Mouse (Mus musculus): Measurements from ENCODE around the gene Map2k1. TPM values are rescaled to one million over a fixed set of nuclear protein-coding genes. Genes with fewer than 3 reads are reported as not detected.

Map2k1 gene
- polyA plus RNA-seq, 1 experiment: 265 TPM

DNA sequence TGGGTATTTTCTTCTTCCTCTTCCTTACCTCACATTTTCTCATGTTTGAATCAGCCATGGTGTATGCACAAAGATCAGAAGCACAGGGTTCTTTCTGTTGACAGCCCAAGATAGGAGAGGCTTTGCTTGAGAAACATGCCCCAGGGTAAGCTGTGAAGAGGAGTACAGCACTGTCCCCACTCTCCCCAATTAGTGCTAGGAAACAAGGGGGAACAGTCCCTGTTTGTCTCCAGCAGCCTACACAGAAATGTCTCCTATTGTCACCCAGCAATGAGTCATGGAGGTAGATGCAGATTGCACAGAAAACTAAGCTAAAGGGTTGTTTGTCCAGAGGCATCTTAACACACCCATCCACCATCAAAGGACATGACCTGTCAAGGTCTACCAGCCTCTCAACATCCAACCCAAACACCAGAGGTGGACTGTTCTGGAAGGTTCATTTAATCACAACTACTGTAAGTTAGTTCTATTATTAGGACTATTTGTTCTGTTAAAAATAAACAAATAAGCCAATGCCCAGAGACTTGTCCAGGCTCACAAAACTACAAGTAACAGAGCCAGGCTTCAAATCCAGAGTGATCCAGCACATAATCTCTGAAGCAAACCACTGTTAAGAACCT lies 3.2 kb downstream of the Map2k1 start:
- no peak for DNase-seq (ENCODE audit: extremely low spot score in 1 of 2, low spot score in 1 of 2)

DNA sequence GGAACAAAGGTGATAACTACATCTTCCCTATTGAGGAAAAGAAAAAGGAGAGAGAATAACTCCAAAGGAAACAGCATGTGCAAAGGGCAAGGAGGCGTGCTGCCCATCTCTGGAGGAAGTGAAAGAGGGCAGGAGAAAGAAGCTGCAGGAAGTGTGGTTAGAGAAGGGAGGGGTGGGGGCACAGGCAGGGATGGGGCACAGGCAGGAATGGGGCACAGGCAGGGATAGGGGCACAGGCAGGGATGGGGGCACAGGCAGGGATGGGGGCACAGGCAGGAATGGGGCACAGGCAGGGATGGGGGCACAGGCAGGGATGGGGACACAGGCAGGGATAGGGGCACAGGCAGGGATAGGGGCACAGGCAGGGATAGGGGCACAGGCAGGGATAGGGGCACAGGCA lies 4.1 kb downstream of the Map2k1 start:
- no peak for DNase-seq (ENCODE audit: extremely low spot score in 1 of 2, low spot score in 1 of 2)

DNA sequence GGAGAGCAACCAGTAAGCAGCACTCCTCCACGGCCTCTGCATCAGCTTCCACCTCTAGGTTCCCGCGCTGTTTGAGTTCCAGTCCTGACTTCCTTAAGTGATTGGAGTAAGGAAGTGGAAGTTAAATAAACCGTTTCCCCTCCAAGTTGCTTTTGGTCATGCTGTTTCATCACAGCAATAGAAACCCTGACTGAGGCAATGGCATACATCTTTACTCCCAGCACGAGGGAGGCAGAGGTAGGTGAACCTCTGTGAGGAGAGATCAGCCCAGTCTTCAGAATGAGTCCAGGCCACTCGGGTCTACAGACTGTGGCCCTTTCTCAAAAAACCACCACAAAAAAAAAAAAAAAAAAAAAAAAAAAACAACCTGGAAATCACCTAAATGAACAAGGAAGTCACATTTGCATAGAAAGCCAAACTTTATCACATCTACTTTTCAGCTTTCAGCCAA lies 11.0 kb downstream of the Map2k1 start:
- DNase-seq (ENCODE audit: extremely low spot score in 1 of 2, low spot score in 1 of 2): no peak

DNA sequence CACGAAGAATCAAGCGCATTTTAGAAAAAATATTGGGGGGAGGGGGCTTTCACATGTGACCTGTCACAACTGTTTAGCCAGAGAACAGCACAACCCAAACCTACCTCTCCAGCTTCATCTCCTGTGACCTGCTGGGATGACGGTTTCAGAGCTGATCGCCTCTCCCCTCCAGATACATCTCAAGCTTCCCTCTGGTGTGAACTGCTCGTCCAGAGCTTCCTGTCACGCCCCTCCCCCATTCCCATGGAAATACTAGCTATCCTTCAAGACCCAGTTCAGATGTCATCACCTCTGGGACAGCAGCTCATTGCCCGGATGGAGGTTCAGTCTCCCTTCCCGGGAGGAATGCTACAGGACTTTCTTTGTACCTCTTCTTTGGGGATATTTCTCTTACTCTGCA lies 12.8 kb downstream of the Map2k1 start:
- no peak for DNase-seq (ENCODE audit: extremely low spot score in 1 of 2, low spot score in 1 of 2)

DNA sequence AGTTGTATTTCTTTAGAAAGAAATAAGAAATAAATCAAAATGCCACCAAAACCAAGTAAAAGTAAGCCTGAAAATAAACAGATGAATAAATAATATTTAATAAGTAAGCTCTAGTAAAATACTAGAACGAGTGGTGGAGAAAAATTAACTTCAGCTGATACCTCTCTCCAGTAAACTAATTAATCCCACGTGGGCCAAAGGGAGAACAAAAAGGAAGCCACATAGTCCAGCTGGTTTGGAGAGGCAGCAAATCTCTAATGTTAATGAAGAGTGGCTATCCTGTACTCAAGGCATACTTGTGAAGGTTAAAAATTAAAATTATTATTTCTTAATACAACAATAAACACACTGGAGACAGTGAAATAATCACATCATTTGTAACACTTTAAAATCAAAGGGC lies 13.3 kb downstream of the Map2k1 start:
- DNase-seq (ENCODE audit: extremely low spot score in 1 of 2, low spot score in 1 of 2): no peak

DNA sequence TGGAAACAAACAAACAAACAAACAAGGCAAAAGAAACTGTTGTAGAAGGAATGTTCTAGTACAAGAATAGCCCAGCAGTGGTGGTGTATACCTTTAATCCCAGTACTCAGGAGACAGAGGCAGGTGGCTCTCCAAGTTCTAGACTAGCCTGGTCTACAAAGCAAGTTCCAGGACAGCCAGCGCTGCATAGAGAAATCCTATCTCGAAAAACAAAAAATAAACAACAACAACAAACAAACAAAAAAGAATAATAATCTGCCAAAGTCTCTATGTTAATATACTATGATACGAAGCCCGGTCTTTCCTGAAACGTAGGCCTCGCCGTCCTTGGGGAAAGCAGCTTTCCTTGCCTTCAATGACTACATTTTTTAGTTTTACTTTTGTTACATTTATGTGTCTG lies 17.4 kb downstream of the Map2k1 start:
- no peak for DNase-seq (ENCODE audit: extremely low spot score in 1 of 2, low spot score in 1 of 2)

DNA sequence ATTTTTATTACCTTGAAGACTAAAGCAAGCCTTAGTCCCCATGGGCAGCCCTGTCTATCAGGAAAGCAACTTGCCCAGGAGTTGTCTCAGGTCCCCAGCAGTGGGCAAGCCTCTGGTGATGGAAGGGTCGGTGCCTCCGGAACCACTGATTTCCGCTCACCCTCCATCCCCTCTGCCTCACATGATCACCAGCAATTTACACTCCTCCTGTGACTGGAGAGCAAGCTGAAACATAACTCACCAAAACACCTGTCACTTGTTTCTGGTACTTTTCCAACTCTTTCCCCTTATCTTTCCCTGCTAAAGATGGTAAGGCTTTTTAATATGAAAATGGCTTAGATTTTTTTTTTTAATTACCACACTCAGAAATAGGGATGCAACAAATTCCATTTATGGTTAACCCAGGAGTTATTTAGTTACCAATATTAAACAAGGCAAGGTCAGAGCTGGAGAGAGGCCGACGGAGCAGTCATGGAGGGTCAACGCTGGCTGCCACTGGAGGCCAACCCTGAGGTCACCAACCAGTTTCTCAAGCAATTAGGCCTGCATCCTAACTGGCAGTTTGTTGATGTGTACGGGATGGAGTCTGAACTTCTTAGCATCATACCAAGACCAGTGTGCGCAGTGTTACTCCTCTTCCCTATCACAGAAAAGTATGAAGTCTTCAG lies 18.5 kb downstream of the Map2k1 start, which contains the start of gene Uchl4:
Gene Uchl4 (plus strand): TSS at position 434 of the 668 bp plus-strand sequence.
- DNase-seq (ENCODE audit: extremely low spot score in 1 of 2, low spot score in 1 of 2): no peak

DNA sequence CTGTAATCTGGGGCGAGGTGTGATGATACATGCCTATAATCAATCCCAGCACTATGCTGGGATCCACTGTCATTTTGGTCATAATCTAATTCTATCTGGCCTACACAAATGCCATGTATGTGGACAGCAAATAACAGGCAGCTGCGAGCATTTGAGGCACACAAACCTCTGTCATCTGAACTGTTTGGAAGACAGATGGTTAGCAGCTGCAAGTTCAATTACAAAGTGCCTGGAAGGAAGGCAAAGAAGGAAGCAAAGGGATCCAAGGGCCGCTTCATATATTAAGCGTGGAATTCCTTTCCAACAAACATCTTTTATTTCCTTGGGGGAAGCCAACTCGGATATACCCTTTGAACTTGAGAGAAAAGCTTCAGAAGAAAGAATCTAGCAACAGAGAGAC lies 19.8 kb downstream of the Map2k1 start:
- DNase-seq (ENCODE audit: extremely low spot score in 1 of 2, low spot score in 1 of 2): no peak

DNA sequence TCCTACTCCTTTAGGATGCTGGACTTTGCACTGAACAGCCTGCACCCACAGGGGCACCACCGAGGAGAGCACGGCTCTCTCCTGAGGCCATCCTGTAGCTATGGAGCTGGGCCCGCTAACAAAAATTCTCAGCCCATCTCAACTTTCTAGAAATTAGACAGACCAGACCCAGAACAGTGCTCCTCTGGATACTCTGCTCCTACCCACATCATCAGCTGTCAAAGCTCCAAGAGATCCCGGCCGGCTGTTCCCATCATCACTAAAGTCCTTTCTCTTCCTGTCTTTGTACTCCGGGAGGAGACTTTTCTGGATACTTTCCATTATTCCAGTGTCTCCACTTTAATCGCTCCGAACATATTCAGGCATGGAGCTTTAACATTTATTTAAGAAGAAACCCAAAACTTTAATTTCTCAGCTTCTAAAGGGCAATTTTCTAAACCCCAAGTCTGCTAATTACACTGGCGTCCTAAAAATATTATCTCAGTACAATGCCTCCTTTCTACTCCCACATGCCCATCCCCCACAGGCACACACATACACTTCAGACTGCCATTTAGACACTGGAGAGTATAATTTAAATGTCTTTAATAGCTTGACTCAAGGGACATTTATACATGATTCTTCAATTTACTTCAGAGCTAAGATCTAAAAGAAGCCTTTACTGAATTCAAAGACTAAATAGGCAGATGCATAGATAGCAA lies 21.0 kb downstream of the Map2k1 start:
- no peak for DNase-seq (ENCODE audit: extremely low spot score in 1 of 2, low spot score in 1 of 2)

DNA sequence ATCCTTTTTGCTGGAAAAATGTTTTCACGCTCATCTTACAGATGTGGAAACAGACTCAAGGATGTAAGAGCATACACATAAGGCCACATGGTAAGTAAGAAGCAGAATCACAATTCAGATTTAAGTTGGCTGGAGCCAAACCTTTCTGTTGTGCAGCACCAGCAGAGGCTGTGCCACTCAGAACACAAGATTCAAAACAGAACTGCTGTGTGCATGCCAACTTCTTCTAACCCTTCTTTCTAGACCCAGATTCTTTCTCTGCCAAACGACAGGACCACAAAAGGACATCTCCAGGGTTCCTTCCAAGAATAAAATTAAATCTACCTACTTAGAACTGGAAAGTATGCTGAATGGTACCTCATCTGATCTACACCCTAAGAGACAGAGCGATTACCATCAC lies 21.8 kb downstream of the Map2k1 start:
- peak in 1 of 2 experiments; percentile 52 for DNase-seq (ENCODE audit: extremely low spot score in 1 of 2, low spot score in 1 of 2)

DNA sequence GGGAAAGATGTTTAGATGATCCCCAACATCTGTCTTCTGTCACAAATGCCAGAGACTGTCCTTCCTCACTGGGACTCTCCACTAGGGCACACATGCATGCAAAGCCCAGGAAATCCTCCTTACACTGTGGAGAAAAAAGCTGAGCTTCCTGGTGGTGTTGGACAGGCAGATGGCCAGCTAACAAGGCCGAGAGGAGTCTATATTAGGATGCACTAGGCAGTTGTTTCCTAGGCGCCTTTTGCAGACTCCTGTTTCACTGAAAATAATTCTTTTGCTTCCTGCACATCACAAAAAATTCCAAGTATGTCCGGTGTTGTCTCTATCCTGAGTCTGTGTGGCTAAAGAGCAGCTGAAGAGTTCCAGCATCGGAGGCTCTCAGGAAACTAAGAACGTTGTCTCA lies 22.3 kb downstream of the Map2k1 start:
- no peak for DNase-seq (ENCODE audit: extremely low spot score in 1 of 2, low spot score in 1 of 2)

DNA sequence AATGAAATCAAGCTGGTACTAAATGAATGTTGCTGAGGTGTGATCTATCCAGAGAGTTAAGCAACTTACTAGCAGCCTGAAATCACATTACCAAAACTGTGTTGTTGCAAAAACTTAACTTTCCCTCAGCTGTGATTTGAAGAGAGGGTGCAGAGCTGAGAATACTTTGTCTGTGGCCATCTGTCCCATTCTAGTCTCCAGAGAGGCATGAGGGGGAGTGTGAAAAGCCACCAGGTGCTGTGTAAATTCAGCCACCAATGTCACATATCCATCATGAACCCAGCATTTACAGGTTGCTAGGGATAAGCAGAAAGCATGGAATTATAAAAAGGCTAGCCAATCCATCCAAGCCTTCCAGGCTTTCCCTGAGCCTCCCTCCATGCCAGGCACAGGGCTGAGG lies 24.5 kb downstream of the Map2k1 start:
- peak in 1 of 2 experiments; percentile 51 for DNase-seq (ENCODE audit: extremely low spot score in 1 of 2, low spot score in 1 of 2)

DNA sequence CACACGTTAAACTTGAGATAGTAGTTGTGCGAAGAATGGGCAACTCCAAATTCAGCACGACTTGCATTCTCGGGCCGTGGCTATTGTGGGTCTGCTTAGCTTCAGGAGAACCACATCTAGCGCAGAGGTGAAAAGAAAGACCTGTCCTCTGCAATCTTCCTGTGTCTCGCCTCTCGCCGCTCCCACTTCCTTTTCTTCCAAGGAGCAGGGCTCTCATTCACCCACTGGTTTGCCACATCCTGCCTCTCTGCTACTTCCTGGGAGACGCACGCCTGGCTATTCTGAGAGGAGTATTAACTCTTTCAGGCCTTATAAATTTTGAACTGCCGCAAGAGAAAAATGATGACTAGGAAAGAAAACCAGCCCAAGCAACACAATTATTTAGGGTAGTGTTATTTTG lies 25.7 kb downstream of the Map2k1 start:
- DNase-seq (ENCODE audit: extremely low spot score in 1 of 2, low spot score in 1 of 2): no peak

DNA sequence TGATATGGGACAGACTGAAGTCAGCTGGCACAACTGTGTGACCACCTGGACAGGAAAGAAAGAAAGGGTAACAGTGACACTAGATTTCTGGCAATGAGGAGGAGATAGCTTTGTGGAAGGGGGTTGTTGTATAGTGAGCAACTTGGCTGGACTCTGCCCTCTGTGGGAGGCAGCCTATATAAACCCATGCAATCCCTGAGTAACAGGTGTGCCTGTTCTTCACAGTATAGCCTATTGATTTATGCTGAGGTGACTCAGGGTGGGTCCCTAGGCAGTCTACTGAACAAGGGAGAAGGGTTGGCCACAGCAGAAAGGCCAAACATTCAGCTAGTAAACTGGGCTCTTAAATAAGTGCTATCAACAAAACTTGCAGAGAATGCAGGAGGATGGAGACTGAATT lies 27.6 kb downstream of the Map2k1 start:
- DNase-seq (ENCODE audit: extremely low spot score in 1 of 2, low spot score in 1 of 2): no peak

DNA sequence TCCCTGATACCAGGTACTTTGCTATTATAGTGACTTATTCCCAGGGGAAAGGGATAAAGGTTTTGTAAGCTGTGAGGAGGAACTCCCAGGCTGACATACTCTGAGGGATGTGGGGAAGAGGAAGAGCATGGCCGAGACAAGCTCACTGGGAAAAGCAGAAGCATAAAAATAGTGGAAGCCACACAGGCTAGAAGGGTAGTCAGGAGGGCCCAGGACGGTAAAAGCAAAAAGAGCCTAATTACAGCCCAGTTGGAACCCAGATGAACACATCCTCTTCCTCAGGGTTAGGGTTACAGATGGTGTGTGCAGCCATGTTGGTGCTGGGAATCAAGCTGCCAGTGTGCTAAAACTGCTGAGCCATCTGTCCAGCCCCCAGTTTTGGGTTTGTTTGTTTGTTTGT lies 31.3 kb downstream of the Map2k1 start:
- no peak for DNase-seq (ENCODE audit: extremely low spot score in 1 of 2, low spot score in 1 of 2)

DNA sequence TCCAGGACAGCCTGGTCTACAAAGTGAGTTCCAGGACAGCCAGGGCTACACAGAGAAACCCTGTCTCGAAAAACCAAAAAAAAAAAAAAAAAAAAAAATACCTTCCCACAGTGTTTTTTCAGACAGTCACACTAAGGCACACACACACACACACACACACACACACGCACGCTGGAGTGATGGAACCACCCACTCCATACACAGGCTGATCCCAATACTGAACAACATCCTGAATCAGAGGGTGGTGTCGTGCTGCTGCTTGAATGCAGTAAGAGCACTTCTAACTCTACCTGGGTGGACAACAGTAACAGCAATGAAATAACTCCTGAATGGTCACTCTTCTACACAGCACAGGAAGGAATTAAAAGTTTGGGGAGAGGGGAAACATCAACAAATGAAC lies 32.0 kb downstream of the Map2k1 start:
- peak in 1 of 2 experiments; percentile 59 for DNase-seq (ENCODE audit: extremely low spot score in 1 of 2, low spot score in 1 of 2)

DNA sequence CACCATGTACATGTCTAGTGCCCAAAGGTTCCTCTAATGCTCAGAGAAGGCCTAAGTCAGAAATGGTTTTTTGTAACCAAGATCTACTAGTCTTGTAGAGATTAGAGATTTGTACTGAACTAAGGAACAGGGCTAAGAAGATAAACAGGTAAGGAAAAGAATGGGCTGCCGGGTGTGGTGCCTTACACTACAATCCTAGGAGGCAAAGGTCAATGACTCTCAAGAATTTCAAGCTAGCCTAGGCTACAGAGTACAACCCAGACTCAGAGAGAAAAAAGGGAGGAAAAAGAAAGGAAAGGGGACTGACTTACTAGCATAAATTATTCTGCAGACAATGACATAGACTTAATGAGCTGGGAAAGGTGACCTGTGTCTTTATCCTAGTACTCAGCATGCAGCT lies 32.8 kb downstream of the Map2k1 start:
- DNase-seq (ENCODE audit: extremely low spot score in 1 of 2, low spot score in 1 of 2): no peak

DNA sequence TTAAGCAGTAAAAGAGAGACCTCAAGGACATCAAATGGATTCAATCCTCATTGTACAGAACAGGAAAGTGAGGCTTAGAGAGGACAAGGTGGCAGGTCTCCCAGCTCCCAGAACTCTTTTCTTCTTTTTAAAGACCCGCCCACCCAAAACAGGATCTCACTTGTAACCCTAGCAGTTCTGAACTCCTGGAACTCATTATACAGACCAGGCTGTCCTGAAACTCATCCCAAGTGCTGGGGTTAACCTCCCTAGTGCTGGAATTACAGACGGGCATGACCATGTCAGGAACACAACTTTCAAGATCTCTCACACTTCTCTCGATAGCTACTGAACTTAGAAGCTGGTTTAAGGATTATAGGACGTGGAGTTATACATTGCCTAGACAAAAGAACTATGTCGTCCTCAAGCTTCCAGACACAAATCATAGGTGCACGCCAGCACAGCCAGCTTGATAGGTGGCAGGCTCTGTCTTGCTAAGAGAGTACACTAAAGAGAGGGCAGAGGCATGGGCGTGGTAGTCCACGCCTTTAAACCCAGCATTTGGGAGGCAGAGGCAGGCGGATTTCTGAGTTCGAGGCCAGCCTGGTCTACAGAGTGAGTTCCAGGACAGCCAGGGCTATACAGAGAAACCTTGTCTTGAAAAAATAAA lies 33.5 kb downstream of the Map2k1 start:
- no peak for DNase-seq (ENCODE audit: extremely low spot score in 1 of 2, low spot score in 1 of 2)

DNA sequence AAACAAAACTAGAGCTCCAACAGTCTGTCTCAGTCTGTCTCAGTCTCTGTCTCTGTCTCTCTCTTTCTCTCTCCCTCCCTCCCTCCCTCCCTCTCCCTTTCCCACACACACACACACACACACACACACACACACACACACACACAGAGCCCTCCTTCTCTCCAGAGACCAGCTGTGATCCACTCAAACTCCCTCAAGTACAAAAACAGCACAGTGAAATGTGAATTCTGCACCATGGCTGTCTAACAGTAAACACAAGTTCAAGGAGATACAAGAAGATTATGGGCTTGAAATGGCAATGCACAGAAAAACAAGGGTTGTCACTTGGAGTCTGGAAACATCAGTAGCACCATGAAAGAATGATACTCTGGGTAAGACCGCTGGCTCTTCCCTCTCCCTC lies 34.1 kb downstream of the Map2k1 start:
- DNase-seq (ENCODE audit: extremely low spot score in 1 of 2, low spot score in 1 of 2): peak in 1 of 2 experiments; percentile 25

DNA sequence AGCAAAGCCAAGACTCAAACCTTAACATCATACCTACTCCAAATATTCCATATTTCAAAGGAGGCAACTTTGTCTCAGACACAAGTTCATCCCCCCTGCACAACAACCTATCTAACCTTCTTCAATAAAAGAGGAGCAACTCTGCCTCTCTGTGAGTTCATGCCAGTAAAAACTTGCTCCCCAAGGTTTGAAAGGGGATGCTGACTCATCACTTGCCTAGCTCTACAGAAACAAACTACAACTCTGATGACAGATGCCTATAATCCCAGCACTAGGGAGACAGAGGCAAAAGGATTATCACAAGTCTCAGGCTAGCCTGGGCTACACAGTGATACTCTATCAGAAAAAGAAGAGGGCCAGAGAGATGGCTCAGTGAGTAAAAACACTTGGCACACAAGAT lies 35.5 kb downstream of the Map2k1 start:
- DNase-seq (ENCODE audit: extremely low spot score in 1 of 2, low spot score in 1 of 2): no peak

DNA sequence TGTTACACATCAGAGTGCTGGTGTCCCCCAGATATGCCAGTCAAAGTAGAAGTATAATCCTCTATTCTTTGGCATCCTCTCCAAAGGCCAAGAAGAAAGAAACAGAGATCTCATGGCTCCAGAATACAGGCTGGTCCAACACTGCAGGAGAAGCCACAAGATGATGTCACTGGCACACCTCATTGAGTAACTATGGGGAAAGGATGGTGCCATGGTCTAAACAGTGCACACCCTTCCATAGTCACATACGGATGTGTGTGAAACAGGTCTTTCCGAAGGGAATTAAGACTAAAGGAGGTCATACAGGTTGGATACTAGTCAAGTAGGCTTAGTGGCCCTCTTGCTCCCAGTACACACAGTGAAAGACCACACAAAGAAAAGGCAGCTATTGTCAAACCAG lies 36.8 kb downstream of the Map2k1 start:
- no peak for DNase-seq (ENCODE audit: extremely low spot score in 1 of 2, low spot score in 1 of 2)

Measured in frontal cortex, adult 2 months (tissue).